Mouse (Mus musculus): Measurements from ENCODE around the gene Tango6.

- TF ChIP-seq CTCF (IDR thresholded peaks at IDR 0.05; ENCODE audit: insufficient read depth, low read depth, low read length) (no peak), POLR2A (IDR thresholded peaks at IDR 0.05; ENCODE audit: insufficient read depth, low read depth, low read length) (peak; percentile 75)
Measured at GRCm38 (mm10) chr8:106893481-106894156, 210.8 kb downstream of the Tango6 start, which contains the start of gene Utp4.

All from olfactory bulb, adult 2 months (tissue).